ENCODE assay signal across 8 mouse cellular contexts in the genomic region with DNA sequence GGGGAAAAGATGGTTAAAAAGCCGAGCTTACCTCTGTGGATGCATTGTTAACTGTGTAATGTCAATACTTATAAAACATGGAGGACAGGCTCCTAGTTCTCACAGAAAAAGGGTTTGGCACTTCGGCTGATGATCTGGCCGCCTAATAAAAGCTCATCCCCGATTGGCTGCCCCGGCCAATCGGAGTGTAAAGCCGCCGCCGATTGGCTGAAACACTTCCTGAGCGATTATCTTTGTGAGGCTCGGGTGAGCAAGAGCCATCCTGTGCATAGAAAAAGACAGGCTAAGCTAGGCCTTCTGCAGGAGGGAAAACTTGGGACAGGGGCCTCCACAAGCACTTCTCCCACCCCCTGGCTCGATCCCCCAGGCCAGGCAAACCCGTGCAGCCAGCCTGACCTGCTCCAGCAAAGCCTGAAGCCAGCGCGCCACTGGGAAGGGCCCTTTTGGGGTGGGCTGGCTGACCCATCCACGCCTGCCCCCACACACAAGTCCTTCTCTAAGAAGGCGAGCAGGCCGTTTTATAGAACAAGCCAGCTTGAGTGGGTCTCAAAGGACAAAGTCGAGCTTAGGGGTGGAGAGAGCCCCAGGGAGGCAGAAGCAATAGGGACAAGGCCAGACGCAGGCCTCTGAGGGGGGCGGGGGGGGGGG. TPM values are rescaled to one million over a fixed set of nuclear protein-coding genes. Genes with fewer than 3 reads are reported as not detected.
DNase-seq lines count a peak whose midpoint lies in the region; ATAC-seq and TF ChIP-seq lines count a peak whose summit lies in the region.

No protein-coding gene starts in this region.

- no peak for TF ChIP-seq POLR2A in cerebellum, adult 2 months (IDR thresholded peaks at IDR 0.05; ENCODE audit: borderline replicate concordance, insufficient read depth, low read length)

- no peaks in the 10 kb centered on the region for H3K27me3 ChIP-seq in cerebellum, adult 2 months (ENCODE audit: control insufficient read depth, insufficient read depth, low read length)
- no peaks in the 10 kb centered on the region for H3K27me3 ChIP-seq in forebrain, postnatal 0 days (ENCODE audit: insufficient read depth, low read length)
- no peaks in the 10 kb centered on the region for H3K27me3 ChIP-seq in lung, embryonic 14.5 days (ENCODE audit: insufficient read depth, low read length)

- peak; percentile 80 for ATAC-seq in forebrain, postnatal 0 days
- ATAC-seq in lung, embryonic 14.5 days (ENCODE audit: insufficient read depth) = peak; percentile 68
- peak; percentile 79 for ATAC-seq in neutrophil, adult 5-6 weeks (ENCODE audit: extremely low read depth, insufficient number of reproducible peaks, low FRiP score, poor library complexity, severe bottlenecking)

- H3K9ac ChIP-seq in forebrain, postnatal 0 days = peak overlapping the region; percentile 59
- H3K9ac ChIP-seq in lung, embryonic 14.5 days = peak overlapping the region; percentile 68

- H3K27ac ChIP-seq in cerebellum, adult 2 months (ENCODE audit: insufficient read depth, low read length) = peak overlapping the region; percentile 90
- peak overlapping the region; percentile 100 for H3K27ac ChIP-seq in forebrain, postnatal 0 days (ENCODE audit: low read depth, low read length)
- peak overlapping the region; percentile 100 for H3K27ac ChIP-seq in lung, embryonic 14.5 days (ENCODE audit: low read depth)

- no peak for TF ChIP-seq CTCF in cerebellum, adult 2 months (IDR thresholded peaks at IDR 0.05; ENCODE audit: borderline replicate concordance, insufficient read depth, low read depth, low read length)
- TF ChIP-seq CTCF in forebrain, postnatal 0 days (IDR thresholded peaks at IDR 0.05; ENCODE audit: low read depth) = no peak
- no peak for TF ChIP-seq CTCF in lung, embryonic 14.5 days (IDR thresholded peaks at IDR 0.05; ENCODE audit: low read depth)

- peak; percentile 94 for DNase-seq in MEL-GATA-1-ER (ENCODE audit: extremely low read depth, low read depth)
- peak; percentile 96 to 99 for DNase-seq in cerebellum, adult 2 months
- peak; percentile 99 for DNase-seq in forebrain, postnatal 0 days
- peak; percentile 97 for DNase-seq in heart, postnatal 4 days
- DNase-seq in layer of hippocampus, adult 8-10 months (ENCODE audit: low spot score in 2 of 2) = peak; percentile 97 to 100
- DNase-seq in lung, embryonic 14.5 days = peak; percentile 97
- DNase-seq in testis, postnatal 14 days (ENCODE audit: low spot score) = peak; percentile 85

- H3K4me1 ChIP-seq in cerebellum, adult 2 months (ENCODE audit: control insufficient read depth, insufficient read depth, low read length) = peaks cover 83% of the 10 kb centered on the region
- peaks cover 92% of the 10 kb centered on the region for H3K4me1 ChIP-seq in forebrain, postnatal 0 days (ENCODE audit: insufficient read depth)
- peaks cover 81% of the 10 kb centered on the region for H3K4me1 ChIP-seq in lung, embryonic 14.5 days (ENCODE audit: insufficient read depth)

- peak overlapping the region; percentile 57 for H3K4me2 ChIP-seq in forebrain, postnatal 0 days (ENCODE audit: low read depth)
- H3K4me2 ChIP-seq in lung, embryonic 14.5 days = peak overlapping the region; percentile 75

- WGBS in cerebellum, adult 2 months = 16% methylated on average over 21 of the region's 21 CpGs
- 5% methylated on average over 20 of the region's 21 CpGs for WGBS in forebrain, postnatal 0 days
- WGBS in lung, embryonic 14.5 days = 4% methylated on average over 21 of the region's 21 CpGs

- H3K9me3 ChIP-seq in forebrain, postnatal 0 days (ENCODE audit: low read length) = no peaks in the 10 kb centered on the region
- H3K9me3 ChIP-seq in lung, embryonic 14.5 days (ENCODE audit: low read depth, low read length) = no peaks in the 10 kb centered on the region

- H3K36me3 ChIP-seq in forebrain, postnatal 0 days (ENCODE audit: insufficient read depth) = no peaks in the 10 kb centered on the region
- H3K36me3 ChIP-seq in lung, embryonic 14.5 days (ENCODE audit: insufficient read depth) = peaks cover 10% of the 10 kb centered on the region

- peak overlapping the region; percentile 16 for H3K4me3 ChIP-seq in cerebellum, adult 2 months (replicated peaks; ENCODE audit: insufficient read depth, low read depth, low read length)
- peak overlapping the region; percentile 25; the same call in 1 of the 2 replicates for H3K4me3 ChIP-seq in forebrain, postnatal 0 days (ENCODE audit: low read depth, low read length)
- H3K4me3 ChIP-seq in lung, embryonic 14.5 days (ENCODE audit: low read depth, low read length) = peak overlapping the region; percentile 37

RNA-seq across cellular contexts. Expression of a gene that starts 14.1 kb away (rescaled TPM):
- 85.5 and 86.6 TPM in 2 replicates for polyA plus RNA-seq in cerebellum, adult 2 months (2012; rRNA removed)
- 51.4 and 63.5 TPM in 2 replicates for total RNA-seq in forebrain, postnatal 0 days (2014; rRNA removed)
- polyA plus RNA-seq in forebrain, postnatal 0 days (2015; fragmentation: Nextera tagmentation; extraction: Ambion mirVana) = 37.7 and 45.7 TPM in 2 replicates
- 10 to 100 TPM; 49.5 to 50.4 TPM for total RNA-seq in heart, postnatal 4 days (2021)
- 100 to 1,000 TPM; 128 to 162 (median 147) TPM for total RNA-seq in layer of hippocampus, adult 8-10 months (2022)
- 40.5 and 46.0 TPM in 2 replicates for polyA plus RNA-seq in lung, embryonic 14.5 days (2014; fragmentation: Nextera tagmentation; extraction: Ambion mirVana)
- 56.9 and 60.5 TPM in 2 replicates for total RNA-seq in neutrophil, adult 5-6 weeks (2017)

Comparison
In these comparisons a context has a peak if more than half of its experiments do, and no peak if none do; other contexts are left out.
1. Peak in every context shown above with its lines: DNase-seq, ATAC-seq, H3K4me3 ChIP-seq and H3K27ac ChIP-seq.